In genomic region chr11:101138536-101139181, GRCm38 (mm10) we compare ENCODE assay signal across 9 mouse cellular contexts. TPM values are rescaled to one million over a fixed set of nuclear protein-coding genes. Genes with fewer than 3 reads are reported as not detected.
A peak's percentile ranks its signal among the peaks of the same experiment; 100 is the strongest.
DNase-seq lines count a peak whose midpoint lies in the region; ATAC-seq and TF ChIP-seq lines count a peak whose summit lies in the region.
"Had no signal": no experiment of that assay in that cellular context is flagged by ENCODE, and none has a peak within 500 bp of the region (broad histone marks: within the 10 kb centered on the region; RNA-seq: fewer than 3 reads in every experiment).

No protein-coding gene starts in this region.

- H3K9ac ChIP-seq in lung, embryonic 16.5 days (ENCODE audit: low read length): no peak overlapping the region
- H3K9ac ChIP-seq in forebrain, embryonic 14.5 days (ENCODE audit: low read length): 0 out of 2 replicates have a peak overlapping the region, but pooled peaks have one; percentile 22
- peak overlapping the region; percentile 33; the same call in 1 of the 2 replicates for H3K9ac ChIP-seq in midbrain, embryonic 13.5 days (replicated peaks)
- H3K9ac ChIP-seq: liver, embryonic 14.5 days had no signal

- no peak for TF ChIP-seq CTCF in lung, adult 2 months (IDR thresholded peaks at IDR 0.05; ENCODE audit: insufficient read depth, low read length)

- H3K9me3 ChIP-seq in lung, embryonic 16.5 days (ENCODE audit: control insufficient read depth, low read length): no peaks in the 10 kb centered on the region
- no peaks in the 10 kb centered on the region for H3K9me3 ChIP-seq in forebrain, embryonic 14.5 days (replicated peaks; ENCODE audit: control insufficient read depth, low read length)
- no peaks in the 10 kb centered on the region for H3K9me3 ChIP-seq in midbrain, embryonic 13.5 days

- TF ChIP-seq POLR2A in lung, adult 2 months (IDR thresholded peaks at IDR 0.05; ENCODE audit: borderline replicate concordance, extremely low read depth, low read depth, low read length): no peak

- peak; percentile 44 for ATAC-seq in lung, embryonic 16.5 days (ENCODE audit: low read depth)
- ATAC-seq in forebrain, embryonic 14.5 days: peak; percentile 30; the same call in 1 of the 2 replicates
- ATAC-seq in midbrain, embryonic 13.5 days: peak; percentile 65

- H3K4me3 ChIP-seq in lung, embryonic 16.5 days (ENCODE audit: low read length): peak overlapping the region; percentile 17
- no peak overlapping the region for H3K4me3 ChIP-seq in lung, adult 2 months (replicated peaks; ENCODE audit: extremely low read depth, low read depth, low read length)
- H3K4me3 ChIP-seq in forebrain, embryonic 14.5 days (ENCODE audit: low read depth, low read length): no peak overlapping the region
- H3K4me3 ChIP-seq in midbrain, embryonic 13.5 days (replicated peaks): peak overlapping the region; percentile 1; the same call in 1 of the 2 replicates

- no peaks in the 10 kb centered on the region for H3K36me3 ChIP-seq in lung, embryonic 16.5 days (ENCODE audit: control insufficient read depth, insufficient read depth, low read length)
- no peaks in the 10 kb centered on the region for H3K36me3 ChIP-seq in forebrain, embryonic 14.5 days (ENCODE audit: control insufficient read depth, insufficient read depth, low read length)
- H3K36me3 ChIP-seq in midbrain, embryonic 13.5 days: no peaks in the 10 kb centered on the region

- H3K27me3 ChIP-seq in lung, embryonic 16.5 days (ENCODE audit: control insufficient read depth, insufficient read depth, low read depth, low read length): no peaks in the 10 kb centered on the region
- H3K27me3 ChIP-seq in forebrain, embryonic 14.5 days (replicated peaks; ENCODE audit: control insufficient read depth, insufficient read depth, low read length): no peaks in the 10 kb centered on the region
- 0 out of 2 replicates have a peak, but pooled peaks cover 5% of the 10 kb centered on the region for H3K27me3 ChIP-seq in midbrain, embryonic 13.5 days

- H3K4me2 ChIP-seq in lung, embryonic 16.5 days (ENCODE audit: low read depth, low read length): peak overlapping the region; percentile 31
- H3K4me2 ChIP-seq in forebrain, embryonic 14.5 days (ENCODE audit: low read length): peak overlapping the region; percentile 38
- peak overlapping the region; percentile 29 for H3K4me2 ChIP-seq in midbrain, embryonic 13.5 days (replicated peaks)

- H3K27ac ChIP-seq in lung, embryonic 16.5 days (ENCODE audit: low read length): no peak overlapping the region
- no peak overlapping the region; the same call in 1 of the 2 replicates for H3K27ac ChIP-seq in forebrain, embryonic 14.5 days (ENCODE audit: low read depth, low read length)
- peak overlapping the region; percentile 58; the same call in 1 of the 2 replicates for H3K27ac ChIP-seq in midbrain, embryonic 13.5 days
- H3K27ac ChIP-seq: liver, embryonic 14.5 days had no signal

- peaks cover 3% of the 10 kb centered on the region for H3K4me1 ChIP-seq in lung, embryonic 16.5 days (replicated peaks; ENCODE audit: control insufficient read depth, insufficient read depth, low read length)
- H3K4me1 ChIP-seq in lung, adult 2 months (ENCODE audit: control insufficient read depth, insufficient read depth, low read length): peaks cover 3% of the 10 kb centered on the region; the same call in 1 of the 2 replicates
- peaks cover 7% of the 10 kb centered on the region for H3K4me1 ChIP-seq in forebrain, embryonic 14.5 days (ENCODE audit: control insufficient read depth, insufficient read depth, low read length)
- H3K4me1 ChIP-seq in midbrain, embryonic 13.5 days (replicated peaks): peaks cover 16% of the 10 kb centered on the region

- no peak for DNase-seq in lung, adult 2 months
- peak; percentile 45 for DNase-seq in forebrain, embryonic 14.5 days (ENCODE audit: low spot score)
- DNase-seq in kidney, adult 8-10 months: peak; percentile 64 to 70
- no peak for DNase-seq in spleen, postnatal 10 days (ENCODE audit: low spot score in 2 of 2)
- DNase-seq in layer of hippocampus, adult 18-20 months (ENCODE audit: low spot score in 2 of 2): no peak
- no peak for DNase-seq in cerebellum, postnatal 36 days

- WGBS in lung, embryonic 16.5 days: 17% methylated on average over 15 of the region's 15 CpGs
- WGBS in lung, adult 2 months: 20% methylated on average over 15 of the region's 15 CpGs
- 21% methylated on average over 15 of the region's 15 CpGs for WGBS in forebrain, embryonic 14.5 days
- 24% methylated on average over 15 of the region's 15 CpGs for WGBS in midbrain, embryonic 13.5 days

RNA-seq across cellular contexts. Expression of gene Tubg2, which starts 17.0 kb away (rescaled TPM):
- 3.1 TPM in 2 replicates for polyA plus RNA-seq in lung, embryonic 16.5 days (2015; fragmentation: Nextera tagmentation; extraction: Ambion mirVana)
- polyA plus RNA-seq in lung, adult 2 months (2012; rRNA removed): 2.4 and 3.2 TPM in 2 replicates
- 27.4 and 31.9 TPM in 2 replicates for polyA plus RNA-seq in forebrain, embryonic 14.5 days (2014; fragmentation: Nextera tagmentation; extraction: Ambion mirVana)
- 29.8 and 31.6 TPM in 2 replicates for polyA plus RNA-seq in midbrain, embryonic 13.5 days (2015; fragmentation: Nextera tagmentation; extraction: Ambion mirVana)
- 10 to 100 TPM; 40.2 to 42.7 TPM for total RNA-seq in layer of hippocampus, adult 18-20 months (2021)

RNA-seq across cellular contexts. Expression of gene Tubg1, which starts 18.9 kb away (rescaled TPM):
- polyA plus RNA-seq in lung, embryonic 16.5 days (2015; fragmentation: Nextera tagmentation; extraction: Ambion mirVana): 70.6 and 82.1 TPM in 2 replicates
- polyA plus RNA-seq in lung, adult 2 months (2012; rRNA removed): 10.7 and 14.4 TPM in 2 replicates
- polyA plus RNA-seq in forebrain, embryonic 14.5 days (2014; fragmentation: Nextera tagmentation; extraction: Ambion mirVana): 84.9 and 87.8 TPM in 2 replicates
- 89.4 and 91.0 TPM in 2 replicates for polyA plus RNA-seq in midbrain, embryonic 13.5 days (2015; fragmentation: Nextera tagmentation; extraction: Ambion mirVana)
- 10 to 100 TPM; 43.7 to 46.5 TPM for total RNA-seq in layer of hippocampus, adult 18-20 months (2021)

RNA-seq across cellular contexts. Expression of gene Retreg3, which starts 19.0 kb away (rescaled TPM):
- 18.4 and 19.6 TPM in 2 replicates for polyA plus RNA-seq in lung, embryonic 16.5 days (2015; fragmentation: Nextera tagmentation; extraction: Ambion mirVana)
- polyA plus RNA-seq in lung, adult 2 months (2012; rRNA removed): 47.6 and 58.8 TPM in 2 replicates
- 14.0 and 14.4 TPM in 2 replicates for polyA plus RNA-seq in forebrain, embryonic 14.5 days (2014; fragmentation: Nextera tagmentation; extraction: Ambion mirVana)
- polyA plus RNA-seq in midbrain, embryonic 13.5 days (2015; fragmentation: Nextera tagmentation; extraction: Ambion mirVana): 21.8 and 28.5 TPM in 2 replicates
- total RNA-seq in layer of hippocampus, adult 18-20 months (2021): 10 to 100 TPM; 57.2 to 58.1 TPM

RNA-seq across cellular contexts. Expression of gene Cntnap1, which starts 31.7 kb away (rescaled TPM):
- polyA plus RNA-seq in lung, embryonic 16.5 days (2015; fragmentation: Nextera tagmentation; extraction: Ambion mirVana): 1.1 and 1.2 TPM in 2 replicates
- polyA plus RNA-seq in lung, adult 2 months (2012; rRNA removed): 2.6 and 2.7 TPM in 2 replicates
- 0.39 and 0.48 TPM in 2 replicates for polyA plus RNA-seq in forebrain, embryonic 14.5 days (2014; fragmentation: Nextera tagmentation; extraction: Ambion mirVana)
- polyA plus RNA-seq in midbrain, embryonic 13.5 days (2015; fragmentation: Nextera tagmentation; extraction: Ambion mirVana): 1.3 and 1.5 TPM in 2 replicates
- 100 to 1,000 TPM; 154 to 162 TPM for total RNA-seq in layer of hippocampus, adult 18-20 months (2021)

RNA-seq across cellular contexts. Expression of gene Plekhh3, which starts 32.5 kb away (rescaled TPM):
- polyA plus RNA-seq in lung, embryonic 16.5 days (2015; fragmentation: Nextera tagmentation; extraction: Ambion mirVana): 17.0 and 17.1 TPM in 2 replicates
- polyA plus RNA-seq in lung, adult 2 months (2012; rRNA removed): 41.2 and 47.4 TPM in 2 replicates
- 4.6 and 5.5 TPM in 2 replicates for polyA plus RNA-seq in forebrain, embryonic 14.5 days (2014; fragmentation: Nextera tagmentation; extraction: Ambion mirVana)
- 7.3 and 8.1 TPM in 2 replicates for polyA plus RNA-seq in midbrain, embryonic 13.5 days (2015; fragmentation: Nextera tagmentation; extraction: Ambion mirVana)
- total RNA-seq in layer of hippocampus, adult 18-20 months (2021): 10 to 100 TPM; 15.0 to 15.3 TPM

Comparison
In these comparisons a context has a peak if more than half of its experiments do, and no peak if none do; other contexts are left out.
1. H3K4me3 ChIP-seq: peak in lung, embryonic 16.5 days (single experiment) and midbrain, embryonic 13.5 days (single experiment); none in lung, adult 2 months (single experiment) and forebrain, embryonic 14.5 days (single experiment).
2. DNase-seq: peak in forebrain, embryonic 14.5 days (single experiment) and kidney, adult 8-10 months (2 of 2); none in lung, adult 2 months (single experiment), spleen, postnatal 10 days (0 of 2), layer of hippocampus, adult 18-20 months (0 of 2) and cerebellum, postnatal 36 days (0 of 2).
3. Peak in every context shown above with its lines, with median percentiles within 50 percentile points of each other: ATAC-seq and H3K4me2 ChIP-seq.